Mouse (Mus musculus) cerebellum, adult 11 months (tissue): Measurements from ENCODE around the gene Smoc2.
A peak's percentile ranks its signal among the peaks of the same experiment; 100 is the strongest.

Experiments
- DNase-seq: peaks from one replicate; pipeline ENCODE4 v3.0.0; 2022

Gene Smoc2

DNA sequence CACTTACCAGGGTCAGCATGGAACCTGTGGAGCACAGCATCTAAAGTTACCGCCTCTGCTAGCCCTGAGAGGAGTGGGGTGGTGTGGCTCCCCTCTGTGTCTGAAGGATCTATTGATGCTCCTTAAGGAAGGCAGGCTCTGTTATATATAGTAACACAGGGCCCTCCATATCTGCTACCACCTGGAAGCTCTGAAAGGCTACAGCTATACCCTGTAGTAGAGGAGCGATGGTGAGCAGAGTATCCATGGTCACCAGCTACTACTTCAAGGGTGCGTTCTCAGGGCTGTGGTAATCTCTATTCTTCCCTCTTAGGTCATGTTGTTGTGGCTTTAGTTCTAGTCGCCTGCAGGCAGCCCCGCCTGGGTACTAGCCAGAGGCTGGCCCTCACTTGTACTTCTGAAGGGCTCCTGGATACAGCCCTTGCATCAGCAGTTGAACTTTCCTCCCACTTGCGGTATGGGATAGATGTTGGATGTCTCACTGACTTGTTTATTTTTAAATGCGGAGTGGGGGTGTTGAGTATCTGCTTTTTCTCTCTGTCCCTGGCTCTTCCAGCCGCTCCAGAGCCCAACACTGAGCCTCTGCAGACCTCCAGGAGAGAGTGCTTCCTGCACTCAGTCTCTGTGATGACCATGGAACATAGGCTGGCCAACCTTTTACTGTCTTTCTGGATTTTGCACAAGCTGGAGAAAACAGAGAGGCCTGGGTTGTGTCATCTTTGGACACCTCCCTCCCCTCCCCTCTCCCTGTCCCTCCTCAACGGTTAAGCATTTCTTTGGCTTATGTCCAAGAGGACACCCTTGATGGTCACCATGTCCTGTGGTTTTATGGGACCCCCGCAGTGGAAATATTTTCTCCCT lies 74.1 kb downstream of the Smoc2 start:
- DNase-seq = no peak

DNA sequence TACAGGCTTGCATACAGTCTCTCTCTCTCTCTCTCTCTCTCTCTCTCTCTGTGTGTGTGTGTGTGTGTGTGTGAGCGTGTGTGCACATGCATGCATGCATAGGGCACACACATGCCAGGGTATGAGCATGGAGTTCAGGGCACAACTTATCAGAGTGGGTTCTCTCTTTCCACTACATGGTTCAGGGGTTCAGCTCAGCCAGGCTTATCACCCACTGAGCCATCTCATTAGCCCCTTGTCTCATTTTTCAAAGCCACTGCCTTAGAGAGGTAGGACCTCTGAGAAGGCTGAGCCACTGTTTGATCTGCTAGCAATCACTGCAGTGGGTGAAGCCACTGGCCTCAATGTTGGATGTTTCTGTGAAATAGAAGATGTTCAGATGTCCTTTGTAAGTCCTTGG lies 82.2 kb downstream of the Smoc2 start:
- no peak for DNase-seq

DNA sequence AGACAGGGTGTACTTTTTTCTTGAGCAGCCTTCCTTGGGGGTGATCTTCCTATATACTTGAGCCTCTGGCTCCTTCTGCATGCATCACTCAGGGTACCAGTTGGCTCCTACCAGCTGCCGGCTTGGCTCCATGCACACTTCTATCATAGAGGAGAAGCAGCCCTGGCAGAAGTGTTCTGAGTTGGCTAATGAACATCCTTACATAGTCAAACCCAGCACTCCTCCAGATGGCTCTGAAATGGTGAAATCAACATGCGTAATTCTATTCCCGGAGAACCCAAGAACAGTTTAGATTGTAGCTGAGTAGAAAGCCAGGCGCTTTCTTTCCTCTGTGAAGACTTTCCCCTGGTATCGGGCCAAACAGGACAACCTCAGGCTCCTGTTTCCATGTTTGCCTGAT lies 91.2 kb downstream of the Smoc2 start:
- no peak for DNase-seq

- DNase-seq = no peak
Measured at GRCm38 (mm10) chr17:14371606-14372005, 92.3 kb downstream of the Smoc2 start.

GRCm38 (mm10) chr17:14372324-14373145 lies 93.2 kb downstream of the Smoc2 start:
- peak; percentile 29 for DNase-seq

- DNase-seq = no peak
Measured at GRCm38 (mm10) chr17:14378692-14379446, 99.6 kb downstream of the Smoc2 start.

DNA sequence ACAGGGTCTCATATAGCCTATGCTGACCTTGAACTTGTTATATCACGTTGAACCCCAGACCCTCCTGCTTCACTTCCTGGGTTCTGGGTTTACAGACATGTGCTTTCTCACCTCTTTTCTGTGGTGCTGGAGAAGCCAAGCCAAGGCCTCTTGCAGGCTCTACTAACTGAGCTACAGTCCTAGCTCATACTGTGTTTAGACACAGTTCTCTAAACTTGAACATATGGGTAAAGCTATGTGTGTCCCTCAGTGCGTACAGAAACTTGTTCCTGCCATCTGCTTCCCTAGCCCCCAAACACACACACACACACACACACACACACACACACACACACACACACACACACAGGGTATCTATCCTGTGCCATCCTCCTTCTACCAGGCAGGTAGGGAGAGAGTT lies 100.2 kb downstream of the Smoc2 start:
- DNase-seq = no peak

DNA sequence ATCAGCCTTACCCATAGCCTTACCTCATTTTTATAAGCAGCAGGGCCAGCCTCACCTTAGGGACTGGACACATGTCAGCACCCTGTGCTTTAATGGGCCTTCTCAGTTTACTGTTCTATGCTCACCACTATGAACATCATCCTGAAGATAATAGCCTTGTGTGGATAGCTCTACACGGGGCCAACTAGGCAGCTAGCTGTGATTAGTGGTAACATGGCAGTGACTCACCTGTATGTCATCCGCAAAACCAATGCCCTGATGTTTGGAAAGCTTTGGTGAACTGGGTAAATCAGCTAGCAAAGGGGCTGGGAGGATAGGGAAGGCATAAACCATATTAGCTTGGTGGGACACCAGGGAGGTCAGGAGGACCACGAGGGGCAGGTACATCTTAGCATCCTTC lies 100.7 kb downstream of the Smoc2 start:
- DNase-seq = no peak

DNA sequence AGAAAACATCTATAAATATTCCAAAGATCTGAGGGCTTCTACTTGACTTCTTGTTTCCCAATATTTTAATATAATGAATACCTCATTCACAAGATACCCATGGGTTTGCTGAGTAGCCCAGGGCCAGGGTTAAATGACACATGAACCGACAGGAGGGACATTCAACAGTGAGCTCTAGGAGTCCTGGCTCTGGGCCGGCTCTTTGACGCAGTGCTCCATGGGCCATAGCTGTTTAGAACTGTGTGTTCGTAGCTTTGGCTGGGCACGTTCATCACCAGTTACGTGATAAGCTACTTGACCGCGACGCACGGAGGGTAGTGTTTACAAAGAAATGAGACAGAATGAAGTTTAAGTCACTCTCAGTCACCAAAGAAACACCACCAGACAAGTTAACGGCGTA lies 101.2 kb downstream of the Smoc2 start:
- no peak for DNase-seq

- DNase-seq = no peak
Measured at GRCm38 (mm10) chr17:14381482-14381881, 102.2 kb downstream of the Smoc2 start.

GRCm38 (mm10) chr17:14383981-14384380 lies 104.7 kb downstream of the Smoc2 start:
- no peak for DNase-seq

DNA sequence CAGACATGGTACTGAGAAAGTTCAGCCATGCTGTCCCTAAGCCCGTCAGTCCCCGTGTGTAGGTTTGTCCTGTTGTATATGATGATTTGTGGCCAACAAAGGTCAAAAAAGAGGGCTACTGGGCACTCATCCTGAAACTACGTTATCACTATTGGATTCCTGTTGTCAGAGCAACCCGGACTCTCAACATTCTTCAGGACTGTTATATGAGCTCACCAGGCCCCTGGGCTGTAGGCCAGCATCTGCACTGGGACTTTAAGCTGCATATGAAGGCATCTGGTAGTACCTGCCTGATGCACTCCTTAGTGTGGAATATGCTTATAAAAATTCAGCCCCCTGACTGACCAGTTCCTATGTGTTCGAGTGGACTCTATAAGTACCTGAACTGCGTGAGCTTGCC lies 105.7 kb downstream of the Smoc2 start:
- no peak for DNase-seq

DNA sequence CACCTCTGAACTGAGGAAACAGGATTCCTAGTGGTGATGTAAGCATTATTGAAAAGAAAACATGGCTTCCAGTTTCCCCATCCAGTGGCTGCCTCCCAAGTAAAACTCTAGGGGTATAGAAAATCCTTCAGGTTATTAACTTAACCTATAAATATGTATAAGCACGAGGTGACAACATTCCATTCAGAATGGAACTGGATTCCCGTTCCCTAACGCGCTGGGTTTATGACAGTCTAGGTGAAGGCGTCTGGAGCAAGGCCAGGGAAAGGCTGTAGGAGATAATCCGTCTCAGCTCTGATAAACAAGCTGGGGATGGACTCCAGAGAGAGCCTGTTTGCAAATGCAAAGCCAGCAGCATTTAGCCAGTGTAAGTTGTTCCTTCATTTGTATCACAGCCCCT lies 108.0 kb downstream of the Smoc2 start:
- no peak for DNase-seq

- DNase-seq = no peak
Measured at GRCm38 (mm10) chr17:14392443-14392842, 113.1 kb downstream of the Smoc2 start.

GRCm38 (mm10) chr17:14394861-14395260 lies 115.6 kb downstream of the Smoc2 start:
- no peak for DNase-seq

DNA sequence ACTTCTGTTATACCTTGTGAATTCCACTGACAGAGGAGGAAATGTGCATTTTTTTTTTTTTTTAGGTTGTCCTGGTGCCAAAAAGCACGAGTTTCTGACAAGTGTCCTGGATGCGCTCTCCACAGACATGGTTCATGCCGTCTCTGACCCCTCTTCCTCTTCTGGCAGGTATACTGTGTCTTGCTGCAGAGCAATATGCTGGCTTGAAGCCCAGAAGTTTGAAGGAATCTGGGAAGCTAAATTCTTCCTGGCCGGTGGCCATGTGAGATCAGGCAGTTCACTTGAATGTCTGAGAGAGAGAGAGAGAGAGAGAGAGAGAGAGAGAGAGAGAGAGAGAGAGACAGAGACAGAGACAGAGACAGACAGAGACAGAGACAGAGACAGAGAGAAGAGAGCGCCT lies 118.2 kb downstream of the Smoc2 start:
- DNase-seq = no peak

- no peak for DNase-seq
Measured at GRCm38 (mm10) chr17:14398650-14399424, 119.5 kb downstream of the Smoc2 start.

GRCm38 (mm10) chr17:14400960-14401359 lies 121.7 kb downstream of the Smoc2 start:
- no peak for DNase-seq

GRCm38 (mm10) chr17:14407874-14408273 lies 128.6 kb downstream of the Smoc2 start:
- no peak for DNase-seq

DNA sequence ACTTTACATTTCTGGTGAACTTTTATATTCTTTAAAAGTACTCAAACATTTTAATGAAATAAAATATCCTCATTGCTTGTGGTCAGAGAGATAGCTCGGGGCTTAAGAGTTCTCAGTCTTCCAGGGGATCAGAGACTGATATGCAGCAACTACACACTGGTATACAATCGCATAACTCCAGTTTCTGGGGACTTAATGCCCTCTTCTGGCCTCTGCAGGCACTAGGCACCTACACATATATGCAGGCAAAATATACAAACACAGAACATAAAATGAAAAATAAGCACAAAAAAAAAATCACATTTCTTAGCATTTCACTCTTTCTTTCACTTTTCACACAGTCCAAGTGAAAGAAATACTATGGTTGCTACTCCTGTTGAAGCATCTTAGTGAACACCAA lies 133.2 kb downstream of the Smoc2 start:
- DNase-seq = no peak

GRCm38 (mm10) chr17:14414511-14414910 lies 135.2 kb downstream of the Smoc2 start:
- DNase-seq = no peak

- DNase-seq = no peak
Measured at GRCm38 (mm10) chr17:14420460-14421046, 141.2 kb downstream of the Smoc2 start.
